Mouse (Mus musculus): ENCODE data around the gene Qpct. TPM values are rescaled to one million over a fixed set of nuclear protein-coding genes. Genes with fewer than 3 reads are reported as not detected.

Gene Qpct
- total RNA-seq (2015) (21.0 and 23.9 TPM in 2 replicates), total RNA-seq (2017) (20.0 and 21.0 TPM in 2 replicates)

DNA sequence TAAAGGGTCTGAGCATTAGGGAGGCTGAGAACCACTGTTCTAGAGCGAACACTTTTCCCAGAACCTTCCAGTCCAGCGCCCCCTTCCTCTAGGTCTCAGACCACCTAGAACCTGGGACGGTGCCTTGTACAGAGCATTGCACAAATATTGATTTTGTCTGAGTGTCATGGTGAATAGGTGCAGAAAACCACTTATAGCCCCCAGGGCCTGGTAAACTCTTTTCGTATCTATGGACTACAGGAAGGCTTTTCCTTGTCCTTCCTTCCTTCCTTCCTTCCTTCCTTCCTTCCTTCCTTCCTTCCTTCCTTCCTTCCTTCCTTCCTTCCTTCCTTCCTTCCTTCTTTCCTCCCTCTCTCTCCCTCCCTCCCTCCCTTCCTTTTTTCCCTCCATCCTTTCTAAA is at the start of gene Qpct:
Gene Qpct, plus strand, starts transcription at position 301 of the 400 bp plus-strand sequence.
- no peak for ATAC-seq (ENCODE audit: poor library complexity, severe bottlenecking)

- no peak for ATAC-seq (ENCODE audit: poor library complexity, severe bottlenecking)
These were observed 38.1 kb upstream of the Qpct start for GRCm38 (mm10) chr17:79013625-79014024.

- ATAC-seq (ENCODE audit: poor library complexity, severe bottlenecking): peak; percentile 59
These were observed 36.6 kb upstream of the Qpct start for GRCm38 (mm10) chr17:79014911-79015685.

- ATAC-seq (ENCODE audit: poor library complexity, severe bottlenecking): peak; percentile 63
These were observed 35.9 kb upstream of the Qpct start for GRCm38 (mm10) chr17:79015831-79016230.

- no peak for ATAC-seq (ENCODE audit: poor library complexity, severe bottlenecking)
These were observed 33.3 kb upstream of the Qpct start for GRCm38 (mm10) chr17:79018422-79018821.

DNA sequence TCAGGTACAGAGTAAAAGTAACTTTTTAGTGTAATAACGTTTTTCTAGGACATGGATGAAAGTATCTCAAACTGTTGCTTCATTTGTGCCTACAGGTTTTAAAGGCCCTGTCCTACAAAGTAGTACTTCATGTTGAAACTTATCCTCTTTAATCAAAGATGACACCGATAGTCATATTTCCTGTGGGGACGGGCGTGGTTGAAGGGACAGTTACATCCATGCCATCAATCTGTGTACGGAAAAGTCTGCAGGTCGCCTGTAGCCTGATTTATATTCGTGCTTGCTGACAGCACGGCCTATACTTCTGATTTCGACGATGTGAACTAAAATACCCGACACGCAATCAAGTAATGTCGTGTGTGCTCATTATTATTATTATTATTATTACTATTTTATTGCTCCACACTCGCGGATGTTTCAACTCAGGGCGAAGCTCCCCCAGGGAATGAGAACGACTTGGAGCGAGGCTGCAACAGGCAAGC is 31.9 kb upstream of the Qpct start:
- no peak for ATAC-seq (ENCODE audit: poor library complexity, severe bottlenecking)

DNA sequence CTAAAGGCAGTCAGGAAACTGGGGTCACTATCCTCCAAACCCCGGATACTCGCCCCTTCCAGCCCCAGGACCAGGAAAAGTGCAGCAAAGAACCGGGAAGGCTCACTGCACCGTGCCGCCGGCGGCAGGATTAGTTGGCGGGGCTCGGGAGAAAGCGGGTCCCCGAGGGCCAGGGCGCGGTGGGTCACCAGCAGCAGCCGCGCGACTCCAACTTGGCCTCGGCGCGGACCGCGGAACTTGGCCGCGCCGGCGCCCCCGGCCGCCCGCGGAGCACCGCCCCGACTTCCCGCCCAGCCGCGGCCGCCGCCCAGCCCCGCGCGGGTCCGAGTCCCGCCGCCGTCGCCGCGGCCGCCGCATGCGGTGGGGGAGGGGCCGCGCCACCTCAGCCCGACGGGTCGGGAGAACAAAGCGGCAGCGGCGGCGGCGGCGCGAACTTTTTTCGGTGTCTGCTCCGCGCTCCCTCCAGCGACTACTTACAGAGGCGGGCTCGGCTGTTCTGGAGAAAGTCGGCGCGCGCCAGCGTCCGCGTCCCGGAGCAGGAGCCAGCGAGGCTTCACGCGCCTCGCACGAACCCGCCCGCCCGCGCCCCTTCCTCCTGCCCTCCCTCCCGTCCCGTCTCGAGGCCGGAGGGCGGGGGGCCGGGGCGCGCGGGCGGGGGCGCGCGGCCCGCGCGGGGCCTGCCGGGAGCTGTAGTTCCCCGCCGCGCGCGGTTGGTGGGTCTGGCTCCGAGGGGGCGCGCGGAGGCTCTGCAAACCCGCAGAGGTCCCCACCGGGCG is 31.3 kb upstream of the Qpct start, which contains the start of gene Prkd3:
Gene Prkd3, minus strand, starts transcription at position 609 of the 776 bp plus-strand sequence.
- ATAC-seq (ENCODE audit: poor library complexity, severe bottlenecking): peak; percentile 53

GRCm38 (mm10) chr17:79020984-79021335 is 30.7 kb upstream of the Qpct start:
- peak; percentile 27; the same call in 1 of the 2 replicates for ATAC-seq (ENCODE audit: poor library complexity, severe bottlenecking)

GRCm38 (mm10) chr17:79022746-79023145 is 29.0 kb upstream of the Qpct start:
- ATAC-seq (ENCODE audit: poor library complexity, severe bottlenecking): 0 out of 2 replicates have a peak, but pooled peaks have one; percentile 13

DNA sequence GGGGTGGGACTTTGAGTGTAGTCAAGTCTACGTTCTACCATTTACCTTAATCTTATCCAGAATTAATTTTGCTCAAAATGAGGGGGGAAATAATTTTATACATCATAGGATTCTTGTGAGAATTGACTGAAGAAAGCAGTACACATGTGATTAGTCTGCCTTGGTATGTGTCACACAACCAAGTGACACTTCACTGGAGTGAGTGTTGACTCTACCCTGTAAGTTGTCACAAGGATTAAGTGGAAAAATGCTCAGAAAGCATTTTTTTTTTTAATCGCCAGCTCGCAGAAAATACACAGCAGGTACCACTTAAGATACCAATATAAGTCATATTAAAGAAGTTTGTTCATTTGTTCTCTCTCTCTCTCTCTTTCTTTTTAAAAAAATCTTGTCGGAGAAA is 27.2 kb upstream of the Qpct start:
- no peak for ATAC-seq (ENCODE audit: poor library complexity, severe bottlenecking)

- no peak for ATAC-seq (ENCODE audit: poor library complexity, severe bottlenecking)
These were observed 22.5 kb upstream of the Qpct start for GRCm38 (mm10) chr17:79029226-79029625.

DNA sequence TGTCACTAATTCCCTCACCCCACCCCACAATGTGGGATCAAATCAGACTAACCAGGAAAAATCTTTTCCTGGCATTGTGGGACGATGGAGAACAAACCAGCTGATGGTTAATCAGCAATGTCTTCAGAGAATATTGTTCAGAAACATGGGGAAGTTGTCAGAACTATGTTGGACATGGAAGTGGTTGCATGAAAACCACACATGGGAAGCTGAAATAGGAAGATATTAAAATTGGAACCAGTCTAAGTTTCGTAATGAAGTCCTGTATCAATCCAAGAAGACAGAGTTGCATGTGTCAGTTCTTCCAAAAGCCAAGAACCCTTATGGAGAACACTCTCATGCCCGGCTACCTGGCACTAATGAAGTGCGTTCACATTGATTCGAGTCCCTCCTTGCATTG is 20.1 kb upstream of the Qpct start:
- peak; percentile 64 for ATAC-seq (ENCODE audit: poor library complexity, severe bottlenecking)

DNA sequence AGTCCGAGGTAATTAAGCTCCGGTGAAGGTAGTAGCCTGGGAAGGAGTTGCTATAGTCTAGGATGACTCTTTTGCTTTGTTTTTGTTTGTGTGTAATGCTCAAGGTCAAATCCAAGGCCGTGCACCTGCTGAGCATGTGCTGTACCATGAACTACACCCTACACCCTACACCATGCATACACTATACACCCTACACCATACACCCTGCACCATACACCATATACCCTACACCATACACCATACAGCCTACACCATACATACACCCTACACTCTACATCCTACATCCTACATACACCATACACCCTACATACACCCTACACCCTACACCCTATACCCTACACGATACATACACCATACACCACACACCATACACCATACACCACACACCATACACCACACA is 18.9 kb upstream of the Qpct start:
- no peak for ATAC-seq (ENCODE audit: poor library complexity, severe bottlenecking)

- ATAC-seq (ENCODE audit: poor library complexity, severe bottlenecking): no peak
These were observed 12.0 kb upstream of the Qpct start for GRCm38 (mm10) chr17:79039660-79040059.

DNA sequence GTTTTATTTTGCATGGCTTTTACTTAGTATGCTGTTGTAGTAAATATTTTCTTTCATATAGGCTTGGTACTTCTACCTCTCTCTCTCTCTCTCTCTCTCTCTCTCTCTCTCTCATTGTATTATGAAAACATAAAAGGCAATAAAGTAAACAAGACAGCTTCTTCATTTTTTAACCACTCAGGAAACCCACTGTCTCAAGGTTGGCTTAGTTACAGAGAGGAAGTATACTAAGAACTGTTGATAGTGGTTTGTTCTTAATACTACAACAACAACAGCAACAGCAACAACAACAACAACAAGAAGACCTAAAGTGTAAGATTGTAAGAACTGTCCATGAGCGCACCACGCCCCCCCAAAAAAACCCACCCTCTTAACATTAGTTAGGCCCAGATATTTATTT is 8.0 kb upstream of the Qpct start:
- peak; percentile 59 for ATAC-seq (ENCODE audit: poor library complexity, severe bottlenecking)

GRCm38 (mm10) chr17:79052088-79052812 is 544 bp downstream of the Qpct start:
- peak; percentile 85 for ATAC-seq (ENCODE audit: poor library complexity, severe bottlenecking)

DNA sequence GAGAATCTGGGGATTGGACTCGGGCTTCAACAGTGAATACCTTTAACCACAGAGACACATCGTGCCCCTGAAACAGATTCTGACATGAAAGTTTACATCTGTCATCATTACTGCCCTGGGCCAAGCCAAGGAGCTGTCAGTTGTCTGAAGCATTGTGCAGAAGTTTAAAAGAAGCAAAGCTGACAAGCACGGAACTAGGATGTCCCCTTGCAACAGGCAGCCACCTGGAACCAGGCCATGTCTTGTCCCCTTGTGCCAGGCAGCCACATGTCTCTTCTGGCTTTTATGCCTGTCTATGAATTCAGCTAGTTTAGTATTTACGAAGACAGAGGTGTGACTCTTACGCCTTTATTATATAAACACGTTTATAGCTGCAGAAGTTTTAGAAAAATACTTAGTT is 6.6 kb downstream of the Qpct start:
- ATAC-seq (ENCODE audit: poor library complexity, severe bottlenecking): no peak

GRCm38 (mm10) chr17:79060221-79060620 is 8.5 kb downstream of the Qpct start:
- no peak for ATAC-seq (ENCODE audit: poor library complexity, severe bottlenecking)

GRCm38 (mm10) chr17:79064250-79064649 is 12.5 kb downstream of the Qpct start:
- no peak for ATAC-seq (ENCODE audit: poor library complexity, severe bottlenecking)

- no peak for ATAC-seq (ENCODE audit: poor library complexity, severe bottlenecking)
These were observed 16.9 kb downstream of the Qpct start for GRCm38 (mm10) chr17:79068581-79068980.

DNA sequence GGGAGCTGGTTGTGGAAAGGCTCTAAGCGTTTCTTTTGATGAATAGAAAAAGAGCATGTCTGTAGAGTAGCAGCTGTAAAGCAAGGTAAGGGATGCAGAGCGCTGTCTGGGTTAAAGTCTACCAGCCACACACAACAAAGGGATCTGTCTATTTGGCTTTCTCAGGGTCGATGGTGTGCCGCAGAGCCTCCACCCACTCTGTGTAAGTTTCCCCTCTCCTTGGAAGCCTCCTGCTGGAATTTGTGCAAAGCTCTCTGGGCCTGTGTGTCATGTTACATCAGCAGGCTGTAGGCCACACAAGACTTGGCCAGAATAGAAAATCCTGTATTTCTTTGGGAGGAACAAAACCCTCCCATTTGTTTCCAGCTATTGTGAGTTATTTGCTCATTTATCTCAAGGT is 17.3 kb downstream of the Qpct start:
- no peak for ATAC-seq (ENCODE audit: poor library complexity, severe bottlenecking)
